Mouse (Mus musculus): ENCODE measurements around the gene Ficd.
A peak's percentile ranks its signal among the peaks of the same experiment; 100 is the strongest.

Gene Ficd

DNA sequence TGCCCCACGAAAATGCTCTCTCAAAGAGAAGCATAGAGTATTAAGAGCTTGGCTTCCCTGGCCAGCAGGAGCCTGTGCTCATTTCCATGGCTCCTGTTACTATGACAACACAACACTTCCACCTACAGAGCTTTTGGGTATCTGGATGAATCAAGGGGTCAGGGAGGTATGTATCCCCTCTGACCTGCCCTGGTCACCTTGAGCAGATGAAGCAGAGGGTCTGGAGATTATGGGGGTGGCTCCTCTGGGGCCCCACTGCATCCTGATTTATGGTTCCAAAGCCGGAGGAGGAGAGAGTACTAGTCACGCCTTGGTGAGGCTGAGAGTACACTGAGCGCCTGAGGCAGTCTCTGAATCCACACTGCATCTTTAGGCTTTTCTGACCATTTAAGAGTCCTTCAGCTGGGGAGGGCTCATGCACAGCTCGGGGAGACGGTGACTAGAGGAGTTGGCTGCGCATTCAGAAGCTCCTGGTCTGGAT, 4.9 kb upstream of the Ficd start:
- DNase-seq (ENCODE audit: low spot score) = peak; percentile 30

DNA sequence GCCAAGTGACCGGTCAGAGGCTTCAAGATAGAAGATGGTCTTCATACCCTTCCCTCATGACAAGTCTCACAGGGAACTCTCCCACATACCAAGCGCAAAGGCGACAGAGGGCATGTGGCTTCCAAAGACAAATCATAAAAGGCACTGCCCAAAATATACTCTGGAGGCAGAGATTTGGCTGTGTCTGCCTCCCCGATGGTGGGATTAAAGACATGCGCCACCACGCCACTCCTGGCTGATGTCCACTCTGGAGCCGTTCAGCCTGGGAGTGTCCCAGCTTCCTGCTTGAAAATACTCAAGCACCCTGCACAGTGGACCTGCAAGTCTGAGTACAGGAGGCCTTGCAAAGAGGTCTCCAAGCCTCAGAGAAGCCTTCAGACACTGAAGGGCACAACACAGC, 4.4 kb upstream of the Ficd start:
- DNase-seq (ENCODE audit: low spot score) = no peak

DNA sequence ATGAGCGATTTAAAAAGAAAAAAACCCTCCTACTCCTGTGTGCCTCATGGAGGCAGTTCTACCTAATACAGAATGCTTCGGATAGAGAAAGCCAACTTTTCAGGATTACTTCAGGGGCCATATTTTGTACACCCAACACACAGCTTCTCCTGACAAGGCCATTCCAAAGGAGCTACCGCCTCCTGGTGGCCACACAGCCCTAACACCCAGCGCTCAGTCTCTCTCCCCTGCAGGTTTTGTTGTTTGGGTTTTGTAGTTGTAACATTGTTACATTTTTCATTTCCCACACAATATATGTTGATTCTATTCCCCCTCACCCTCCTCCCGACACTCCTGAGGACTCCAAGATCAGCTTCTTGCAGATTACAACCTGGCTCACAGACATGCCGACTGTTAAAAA, 3.4 kb upstream of the Ficd start:
- peak; percentile 75 for DNase-seq (ENCODE audit: low spot score)

- no peak for DNase-seq (ENCODE audit: low spot score)
These were observed 1.2 kb upstream of the Ficd start for GRCm38 (mm10) chr5:113734376-113734775.

GRCm38 (mm10) chr5:113735023-113735344, 619 bp upstream of the Ficd start:
- no peak for DNase-seq (ENCODE audit: low spot score)

DNA sequence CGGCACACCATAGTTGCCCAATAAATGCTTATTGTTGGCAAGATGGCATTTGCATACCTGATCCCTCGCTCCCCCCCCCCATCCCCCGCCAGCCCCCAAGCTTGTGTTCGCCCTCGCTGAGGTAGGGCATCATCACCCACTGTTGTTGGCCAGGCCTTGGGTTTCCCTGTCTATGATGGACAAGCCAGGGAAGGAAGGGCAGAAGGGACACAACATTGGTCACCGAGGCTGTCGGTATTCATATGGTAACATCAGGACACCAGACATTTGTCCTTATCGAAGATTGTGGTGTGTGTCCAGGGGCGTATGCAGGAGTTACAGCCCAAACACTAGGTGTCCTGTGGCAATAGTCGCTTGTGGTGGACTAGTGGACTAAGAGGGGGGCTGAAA, 505 bp downstream of the Ficd start:
- no peak for DNase-seq (ENCODE audit: low spot score)

- no peak for DNase-seq (ENCODE audit: low spot score)
These were observed 1.0 kb downstream of the Ficd start for GRCm38 (mm10) chr5:113736522-113737164.

- DNase-seq (ENCODE audit: low spot score) = no peak
These were observed 2.1 kb downstream of the Ficd start for GRCm38 (mm10) chr5:113737607-113738237.

GRCm38 (mm10) chr5:113747629-113748028, 12.0 kb downstream of the Ficd start:
- no peak for DNase-seq (ENCODE audit: low spot score)

- DNase-seq (ENCODE audit: low spot score) = no peak
These were observed 13.1 kb downstream of the Ficd start for GRCm38 (mm10) chr5:113748556-113749331.

GRCm38 (mm10) chr5:113751521-113752157, 16.0 kb downstream of the Ficd start:
- DNase-seq (ENCODE audit: low spot score) = no peak

DNA sequence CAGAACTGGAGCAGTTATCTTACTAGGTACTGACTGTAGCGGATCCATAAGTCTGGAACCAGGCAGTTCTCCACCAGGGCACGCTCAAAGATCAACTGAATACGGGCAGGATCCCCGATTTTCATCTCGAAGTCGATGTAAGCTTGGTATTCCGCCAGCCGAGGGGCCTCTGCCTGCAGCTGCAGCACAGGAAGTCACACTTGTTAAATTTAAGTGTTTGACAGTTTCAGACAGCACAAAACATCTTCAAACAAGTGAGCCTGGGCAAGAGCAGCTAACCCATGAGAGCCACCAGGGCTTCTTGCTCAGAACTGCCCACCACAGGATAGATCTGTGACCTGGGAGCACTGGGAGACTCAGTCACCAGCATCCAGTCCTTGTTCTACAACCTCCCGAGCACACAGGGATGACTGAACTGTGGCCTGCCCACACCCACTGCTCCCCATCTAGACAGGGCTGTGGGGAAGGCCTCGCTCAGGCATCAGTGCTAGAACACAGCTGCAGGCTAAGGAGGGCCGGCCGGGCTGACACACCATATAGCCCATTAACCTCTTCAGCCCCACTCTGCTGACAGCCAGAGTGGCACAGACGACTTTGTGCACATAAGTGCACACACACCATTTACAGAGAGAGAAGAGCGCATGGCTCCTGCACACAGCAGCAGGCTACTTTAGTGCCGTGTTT, 19.9 kb downstream of the Ficd start:
- no peak for DNase-seq (ENCODE audit: low spot score)

DNA sequence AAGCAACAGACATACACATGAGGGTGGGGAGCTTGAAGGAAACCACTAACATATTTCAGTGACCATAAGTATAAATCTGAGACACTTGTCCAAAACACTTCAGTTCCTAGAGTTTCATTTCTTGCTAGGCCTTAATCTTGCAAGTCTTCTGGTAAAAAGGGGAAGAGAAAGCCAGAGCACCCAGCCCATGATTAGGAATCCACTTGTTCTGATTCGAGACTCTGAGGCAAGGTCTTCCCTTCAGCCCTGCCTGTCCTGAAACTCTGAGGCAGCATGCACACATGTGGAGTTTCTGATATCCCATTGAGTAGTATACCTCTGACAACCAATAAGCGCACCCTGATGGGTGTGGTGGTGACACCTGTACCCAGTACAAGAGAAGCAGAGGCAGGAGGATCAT, 26.0 kb downstream of the Ficd start:
- DNase-seq (ENCODE audit: low spot score) = no peak

DNA sequence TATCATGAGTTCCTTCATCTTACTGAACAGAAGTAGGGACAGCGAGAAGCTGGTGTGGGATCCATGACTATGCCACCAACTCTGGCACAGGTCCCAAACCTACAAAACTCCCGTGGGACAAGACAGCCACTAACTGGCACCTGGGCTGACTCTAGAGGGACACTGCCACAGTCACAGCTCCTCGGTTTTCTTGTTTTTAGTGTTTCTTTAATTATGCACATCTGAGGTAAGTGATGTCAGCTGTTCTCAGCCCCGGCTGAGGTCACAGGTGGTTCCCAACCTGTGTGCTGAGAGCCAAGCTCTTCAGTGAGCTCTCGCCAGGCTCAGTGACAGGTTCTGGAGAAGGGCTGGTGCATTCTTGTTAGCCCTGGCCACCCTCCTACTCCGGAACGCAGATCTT, 28.8 kb downstream of the Ficd start:
- no peak for DNase-seq (ENCODE audit: low spot score)

GRCm38 (mm10) chr5:113765641-113766526, 30.3 kb downstream of the Ficd start:
- DNase-seq (ENCODE audit: low spot score) = no peak

- no peak for DNase-seq (ENCODE audit: low spot score)
These were observed 33.2 kb downstream of the Ficd start for GRCm38 (mm10) chr5:113768806-113769205.

DNA sequence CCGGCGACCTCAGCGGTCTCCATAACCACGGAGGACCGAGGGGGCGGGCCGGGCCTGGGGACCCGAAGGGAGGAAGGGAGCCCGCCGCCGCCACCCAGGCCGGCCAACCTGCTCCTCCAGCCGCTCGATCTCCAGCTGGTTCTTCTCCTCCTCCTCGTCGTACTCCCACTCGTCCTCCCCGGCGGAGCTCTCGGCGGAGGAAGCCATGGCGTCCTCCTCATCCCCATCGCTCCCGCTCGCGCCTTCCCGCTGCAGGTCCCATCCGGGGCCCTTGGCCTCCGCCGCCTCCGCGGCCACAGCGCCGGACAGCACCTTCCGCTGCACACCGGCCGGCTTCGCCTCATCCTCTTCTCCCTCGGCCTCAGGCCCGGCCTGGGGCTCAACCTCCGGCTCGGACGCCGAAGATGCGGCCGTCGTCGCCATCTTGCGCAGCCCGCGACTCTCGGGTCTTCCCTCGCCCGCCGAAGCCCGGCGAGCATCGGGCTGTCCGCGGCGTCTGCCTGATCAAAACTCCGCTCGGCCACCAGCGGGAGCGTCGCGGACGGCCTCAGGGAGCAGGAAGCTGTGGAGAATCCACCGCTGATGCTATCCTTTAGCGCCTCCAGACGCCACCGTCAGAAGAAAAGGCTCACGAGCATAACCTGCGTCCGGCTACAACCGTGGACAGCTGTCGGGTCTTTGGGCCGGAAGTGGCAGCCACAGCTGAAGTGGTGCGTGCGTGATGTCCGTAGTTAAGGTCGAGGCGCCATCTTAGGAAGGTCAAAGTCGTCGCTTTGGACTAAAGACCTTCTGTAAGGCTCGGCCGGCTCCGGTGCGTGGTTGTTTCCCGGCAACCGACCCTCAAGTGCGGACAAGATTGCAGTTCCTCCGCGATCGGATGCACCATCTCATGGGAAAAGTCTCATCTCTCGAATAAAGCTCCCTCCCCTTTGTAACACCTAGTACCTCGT, 35.9 kb downstream of the Ficd start:
- DNase-seq (ENCODE audit: low spot score) = peak; percentile 96

DNA sequence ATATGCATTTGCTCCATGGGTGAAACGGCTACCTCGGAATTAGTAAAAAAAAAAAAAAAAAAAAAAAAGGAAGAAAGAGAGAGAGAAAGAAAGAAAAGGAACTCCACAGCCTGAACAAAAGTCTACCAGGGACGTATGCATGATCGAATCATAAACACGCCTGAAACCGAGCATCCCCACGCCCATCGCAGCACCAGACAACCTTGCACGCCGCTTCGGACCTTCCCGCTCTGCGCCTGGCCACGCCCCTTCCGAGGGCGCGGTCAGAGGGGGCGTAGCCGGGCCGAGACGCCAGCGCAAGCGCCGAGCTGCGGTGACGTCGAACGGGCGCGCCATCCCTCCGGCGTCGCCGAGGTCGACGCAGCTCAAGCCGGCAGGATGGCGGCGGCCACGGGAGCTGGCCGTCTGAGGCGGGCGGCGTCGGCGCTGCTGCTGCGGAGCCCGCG, 36.9 kb downstream of the Ficd start, which contains the start of the genes Sart3 and Iscu:
Gene Sart3, minus strand, starts transcription at position 61 of the 446 bp plus-strand sequence.
Gene Iscu, plus strand, starts transcription at position 299 of the 446 bp plus-strand sequence.
- peak; percentile 98 for DNase-seq (ENCODE audit: low spot score)

DNA sequence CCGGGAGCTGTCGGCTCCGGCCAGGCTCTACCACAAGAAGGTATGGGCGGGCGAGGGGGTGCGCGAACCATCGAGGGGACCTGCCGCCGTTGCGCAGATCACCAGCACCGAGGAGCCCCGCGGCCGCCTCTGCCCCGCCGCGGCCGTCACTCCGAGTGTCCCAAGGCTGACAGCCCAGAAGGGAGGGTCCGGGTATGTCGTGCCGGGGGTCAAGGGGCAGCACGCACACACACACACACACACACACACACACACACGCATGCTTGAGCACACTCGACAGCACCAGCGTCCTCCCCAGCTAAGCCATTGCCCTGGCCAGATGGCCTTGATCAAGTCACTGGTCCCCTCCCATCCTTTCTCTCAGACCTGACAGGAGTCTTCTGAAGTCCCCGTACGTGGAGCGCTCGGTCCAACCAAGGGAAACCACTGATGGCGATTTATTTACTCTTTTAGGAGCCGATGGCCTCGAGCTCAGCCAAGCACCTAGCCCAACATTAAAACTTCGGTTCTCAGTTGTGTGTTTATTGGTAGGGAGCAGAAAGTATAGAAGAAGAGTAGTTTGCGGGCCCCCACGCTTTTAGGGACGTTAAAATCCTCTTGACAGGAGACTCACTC, 37.4 kb downstream of the Ficd start:
- no peak for DNase-seq (ENCODE audit: low spot score)

Data from embryo, embryonic 10 days (tissue).